Mouse (Mus musculus) embryonic facial prominence, embryonic 14.5 days (tissue): Measurements from ENCODE around the gene Itgb1bp1. TPM values are rescaled to one million over a fixed set of nuclear protein-coding genes. Genes with fewer than 3 reads are reported as not detected.

Experiments used
- ATAC-seq: fragments of 200-750 bp; cut with Nextera tagmentation; 2 replicates; pipeline ENCODE4 v1.8.0; 2017; ENCODE audit warnings: low read depth, moderate number of reproducible peaks, moderate TSS enrichment
- DNase-seq: peaks from one replicate; pipeline ENCODE4 v3.0.0-alpha.2; 2015; ENCODE audit warnings: low spot score
- H3K27ac ChIP-seq: fragments of 300-500 bp; sonication (generic); replicated peaks from 2 replicates; pipeline ENCODE4 v1.5.1; 2014; ENCODE audit warnings: low read depth, mild to moderate bottlenecking, low read length, moderate library complexity
- H3K27me3 ChIP-seq: fragments of 300-500 bp; sonication (generic); replicated peaks from 2 replicates; pipeline ENCODE4 v1.6.1; 2014; ENCODE audit warnings: low read length; ENCODE audit not compliant: control insufficient read depth, insufficient read depth
- H3K36me3 ChIP-seq: fragments of 300-500 bp; sonication (generic); 2 replicates; pipeline ENCODE4 v1.6.1; 2014; ENCODE audit warnings: low read length, mixed read lengths; ENCODE audit not compliant: control insufficient read depth, insufficient read depth
- H3K4me1 ChIP-seq: fragments of 300-500 bp; sonication (generic); 2 replicates; pipeline ENCODE4 v1.6.1; 2014; ENCODE audit warnings: antibody characterized with exemption, low read length; ENCODE audit not compliant: control insufficient read depth, insufficient read depth
- H3K4me2 ChIP-seq: fragments of 300-500 bp; sonication (generic); 2 replicates; pipeline ENCODE4 v1.6.1; 2014; ENCODE audit warnings: low read depth, mild to moderate bottlenecking, low read length, moderate library complexity, mixed read lengths
- H3K4me3 ChIP-seq: fragments of 300-500 bp; sonication (generic); 2 replicates; pipeline ENCODE4 v1.5.1; 2014; ENCODE audit warnings: low read depth, mild to moderate bottlenecking, low read length
- H3K9ac ChIP-seq: fragments of 300-500 bp; sonication (generic); 2 replicates; pipeline ENCODE4 v1.6.1; 2014; ENCODE audit warnings: low read depth, mild to moderate bottlenecking, low read length, moderate library complexity, mixed read lengths
- H3K9me3 ChIP-seq: fragments of 300-500 bp; sonication (generic); 2 replicates; pipeline ENCODE4 v1.6.1; 2016; ENCODE audit warnings: low read length; ENCODE audit not compliant: control insufficient read depth
- WGBS: fragments of 180-500 bp; shearing (Covaris S2); extraction: QIAGEN DNeasy Blood & Tissue Kit; methylation state at CpG from one replicate; pipeline ENCODE4 v1.1.7; 2014; 5-methylcytosine and 5-hydroxymethylcytosine counted together
- polyA plus RNA-seq: library from polyadenylated mRNA; unstranded; fragments of >200 nt; fragmentation: Nextera tagmentation; extraction: Ambion mirVana; gene quantifications from 2 replicates; pipeline ENCODE4 v1.2.1, GENCODE M21; 2014

The Itgb1bp1 gene
- polyA plus RNA-seq, 1 experiment from 2014 or later = 54.2 TPM

DNA sequence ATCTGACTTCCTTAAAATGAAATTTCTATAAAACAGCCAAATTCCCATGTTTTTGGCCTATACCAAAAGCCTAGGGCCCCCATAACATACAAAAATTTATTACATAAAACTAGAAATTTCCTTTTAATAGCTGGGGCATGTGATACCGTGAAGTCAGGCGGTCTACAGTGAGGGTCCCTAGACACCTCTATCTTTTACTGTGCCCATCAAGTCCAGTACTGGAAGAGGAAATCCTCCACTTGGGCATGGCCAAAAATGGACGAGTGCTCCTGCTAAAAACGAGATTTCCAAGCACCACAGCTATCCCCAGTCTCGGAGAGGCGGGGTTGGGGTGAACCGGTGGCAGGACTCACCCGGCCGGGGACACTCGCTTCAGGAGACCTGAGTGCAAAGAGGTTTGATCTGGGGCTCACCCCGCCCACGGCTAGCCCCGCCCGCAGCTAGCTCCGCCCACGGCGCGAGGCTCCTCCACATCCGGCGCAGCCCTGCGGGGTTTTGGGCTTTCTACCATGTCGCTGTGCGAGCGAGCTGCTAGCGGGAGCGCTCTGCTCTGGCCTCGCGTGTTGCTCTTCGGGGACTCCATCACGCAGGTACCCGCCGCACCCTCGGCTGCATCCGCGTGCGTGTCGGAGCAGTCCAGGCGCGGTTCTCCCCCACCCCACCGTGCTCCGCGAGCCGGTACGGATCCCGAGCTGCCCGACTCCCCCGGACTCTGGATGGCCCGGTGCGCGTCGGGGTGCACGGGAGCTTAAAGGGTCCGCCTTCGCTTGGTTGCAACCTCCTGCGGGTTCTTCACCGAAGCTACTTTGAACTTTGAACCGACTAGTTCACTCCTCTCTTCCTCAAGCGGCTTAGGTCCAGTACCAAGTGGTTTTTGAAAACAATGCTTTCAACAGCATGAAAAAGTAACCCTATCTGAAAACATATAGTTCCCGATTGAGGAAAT, 30.1 kb upstream of the Itgb1bp1 start, which contains the start of gene Iah1:
Gene Iah1, plus strand, starts transcription at position 467 of the 946 bp plus-strand sequence.
- Histone ChIP-seq H3K4me2 (peak within 1 kb of the TSS; percentile 71), H3K9ac (peak within 1 kb of the TSS; percentile 75), H3K27me3 (no peaks in the 10 kb centered on the region), H3K36me3 (peaks cover 42% of the 10 kb centered on the region), H3K27ac (peak within 1 kb of the TSS; percentile 69), H3K4me1 (peaks cover 5% of the 10 kb centered on the region), H3K4me3 (peak within 1 kb of the TSS; percentile 73), H3K9me3 (no peaks in the 10 kb centered on the region)
- DNase-seq (peak; percentile 90), ATAC-seq (peak; percentile 94)
- WGBS = 3% methylated on average over 41 of the region's 59 CpGs

DNA sequence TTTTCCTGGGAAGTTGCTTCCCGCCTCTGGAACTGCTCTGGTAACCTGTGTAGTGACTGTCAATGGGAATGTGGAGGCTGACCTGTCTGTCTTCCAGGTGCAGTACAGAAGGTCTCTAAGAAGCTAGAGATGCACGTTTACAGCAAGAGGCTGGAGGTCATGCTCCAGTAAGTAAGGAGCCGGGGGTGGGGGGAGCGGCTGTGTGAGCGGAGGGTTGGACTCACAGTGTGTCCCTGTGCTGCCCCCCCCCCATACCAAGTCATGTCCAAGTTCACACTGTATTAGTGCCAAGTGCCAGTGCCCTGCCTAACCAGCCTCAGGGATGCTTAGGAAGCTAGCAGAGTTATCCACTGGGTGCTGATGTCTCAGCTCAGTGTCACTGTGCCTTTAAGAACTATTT, 26.1 kb upstream of the Itgb1bp1 start:
- ATAC-seq = no peak

DNA sequence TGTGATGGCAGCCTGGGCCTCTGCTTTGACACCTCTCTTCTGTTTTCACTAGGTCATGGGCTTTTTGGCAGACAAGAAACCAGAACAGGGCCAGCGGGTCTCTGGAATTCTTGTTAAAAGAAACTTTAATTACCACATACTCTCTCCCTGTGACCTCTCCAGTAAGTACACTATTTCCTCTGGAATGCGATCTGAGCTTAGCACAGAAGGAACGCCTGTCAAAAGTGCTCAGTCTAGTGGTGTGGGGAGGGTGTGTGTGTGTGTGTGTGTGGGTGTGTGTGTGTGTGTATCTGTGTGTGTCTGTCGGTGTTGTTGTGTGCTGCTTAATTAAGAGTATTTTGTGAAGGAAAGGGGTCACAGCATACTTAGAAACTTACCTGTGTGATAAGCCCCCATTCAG, 20.6 kb upstream of the Itgb1bp1 start:
- ATAC-seq = no peak
- no peak overlapping the region for H3K4me2 ChIP-seq
- H3K9me3 ChIP-seq = no peaks in the 10 kb centered on the region
- H3K9ac ChIP-seq = no peak overlapping the region
- H3K4me3 ChIP-seq = no peak overlapping the region
- DNase-seq = no peak
- no peak overlapping the region for H3K27ac ChIP-seq
- no peaks in the 10 kb centered on the region for H3K27me3 ChIP-seq
- H3K36me3 ChIP-seq = peaks cover 92% of the 10 kb centered on the region
- WGBS = 75% methylated on average over 4 of the region's 4 CpGs
- no peaks in the 10 kb centered on the region for H3K4me1 ChIP-seq

More for the DNA sequence above, 26.1 kb upstream of the Itgb1bp1 start:
- no peaks in the 10 kb centered on the region for H3K9me3 ChIP-seq
- 82% methylated on average over 5 of the region's 5 CpGs for WGBS
- no peak overlapping the region for H3K27ac ChIP-seq
- DNase-seq = no peak
- H3K4me2 ChIP-seq = no peak overlapping the region
- H3K36me3 ChIP-seq = peaks cover 68% of the 10 kb centered on the region
- no peaks in the 10 kb centered on the region for H3K27me3 ChIP-seq
- H3K4me3 ChIP-seq = no peak overlapping the region
- H3K9ac ChIP-seq = no peak overlapping the region
- H3K4me1 ChIP-seq = peaks cover 5% of the 10 kb centered on the region

DNA sequence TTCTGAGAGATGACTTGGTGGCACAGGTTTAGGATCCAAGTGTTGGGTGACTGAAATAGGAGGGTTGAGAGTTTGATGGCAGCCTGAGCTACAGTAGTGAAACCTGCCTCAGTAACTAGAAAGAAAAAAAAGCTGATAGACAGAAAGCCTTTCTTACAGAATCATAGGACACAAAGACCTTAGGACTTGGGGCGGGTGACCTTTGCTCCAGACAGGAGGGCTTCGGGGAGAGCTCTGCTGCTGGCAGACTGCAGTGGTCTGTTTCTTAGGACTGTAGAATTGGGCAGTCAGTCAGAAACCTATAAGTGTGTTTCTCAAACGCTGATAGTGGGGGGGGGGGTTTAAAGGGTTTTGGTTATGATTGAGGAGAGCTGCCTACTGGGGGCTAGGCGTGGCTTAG, 19.7 kb upstream of the Itgb1bp1 start:
- Histone ChIP-seq H3K27me3 (no peaks in the 10 kb centered on the region), H3K4me3 (no peak overlapping the region), H3K4me1 (no peaks in the 10 kb centered on the region), H3K4me2 (no peak overlapping the region), H3K36me3 (peaks cover 90% of the 10 kb centered on the region), H3K27ac (no peak overlapping the region), H3K9me3 (no peaks in the 10 kb centered on the region), H3K9ac (no peak overlapping the region)
- ATAC-seq (no peak), DNase-seq (no peak)
- WGBS = 93% methylated on average over 4 of the region's 4 CpGs

DNA sequence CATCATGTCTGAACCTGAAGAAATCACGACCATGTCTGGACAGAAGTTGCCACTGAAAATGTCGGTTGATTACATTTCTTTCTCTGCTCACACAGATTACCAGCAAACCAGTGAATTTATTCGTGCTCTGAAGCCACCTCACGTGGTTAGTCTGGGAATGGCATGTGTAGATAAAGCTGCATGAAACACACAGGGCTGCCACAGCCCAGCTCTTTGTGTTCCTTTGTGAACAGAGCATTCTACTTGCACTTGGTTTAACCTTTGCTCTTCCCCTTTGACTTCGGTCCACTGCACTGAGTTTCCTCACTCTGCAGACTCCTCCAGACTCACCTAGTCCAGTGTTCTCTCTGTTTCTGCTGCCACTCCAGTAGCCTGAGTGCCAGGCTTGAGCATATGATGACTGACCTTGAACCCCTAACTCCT, 16.3 kb upstream of the Itgb1bp1 start:
- 86% methylated on average over 5 of the region's 5 CpGs for WGBS
- DNase-seq = no peak
- H3K9ac ChIP-seq = no peak overlapping the region

DNA sequence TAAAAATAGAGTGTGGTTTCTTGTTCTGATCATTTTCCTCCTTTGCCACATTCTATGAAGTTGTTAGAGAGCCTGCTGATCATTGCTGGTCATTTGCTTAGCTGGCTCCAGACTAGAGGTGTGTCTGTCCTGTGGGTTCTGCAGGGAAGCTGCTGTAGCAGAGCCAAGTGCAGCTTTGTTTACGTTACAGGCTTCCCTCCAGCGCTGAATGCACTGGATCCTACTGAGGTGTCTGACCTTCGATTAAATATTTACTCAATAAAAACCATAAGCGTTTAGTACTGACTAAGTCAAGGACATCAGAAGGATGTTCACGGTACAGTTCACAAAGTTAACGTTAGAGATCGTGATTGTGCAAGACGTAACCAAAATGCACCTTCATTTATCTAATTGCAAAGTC, 15.8 kb upstream of the Itgb1bp1 start:
- H3K4me1 ChIP-seq = no peaks in the 10 kb centered on the region
- H3K4me2 ChIP-seq = no peak overlapping the region
- H3K9me3 ChIP-seq = no peaks in the 10 kb centered on the region
- no peaks in the 10 kb centered on the region for H3K27me3 ChIP-seq
- H3K27ac ChIP-seq = no peak overlapping the region
- no peak overlapping the region for H3K9ac ChIP-seq
- no peak for ATAC-seq
- 89% methylated on average over 8 of the region's 8 CpGs for WGBS
- H3K4me3 ChIP-seq = no peak overlapping the region
- peaks cover 93% of the 10 kb centered on the region for H3K36me3 ChIP-seq
- DNase-seq = no peak

More for the DNA sequence above, 16.3 kb upstream of the Itgb1bp1 start:
- H3K4me1 ChIP-seq = no peaks in the 10 kb centered on the region
- H3K4me3 ChIP-seq = no peak overlapping the region
- ATAC-seq = no peak
- H3K4me2 ChIP-seq = no peak overlapping the region
- no peak overlapping the region for H3K27ac ChIP-seq
- no peaks in the 10 kb centered on the region for H3K27me3 ChIP-seq
- peaks cover 93% of the 10 kb centered on the region for H3K36me3 ChIP-seq
- no peaks in the 10 kb centered on the region for H3K9me3 ChIP-seq

DNA sequence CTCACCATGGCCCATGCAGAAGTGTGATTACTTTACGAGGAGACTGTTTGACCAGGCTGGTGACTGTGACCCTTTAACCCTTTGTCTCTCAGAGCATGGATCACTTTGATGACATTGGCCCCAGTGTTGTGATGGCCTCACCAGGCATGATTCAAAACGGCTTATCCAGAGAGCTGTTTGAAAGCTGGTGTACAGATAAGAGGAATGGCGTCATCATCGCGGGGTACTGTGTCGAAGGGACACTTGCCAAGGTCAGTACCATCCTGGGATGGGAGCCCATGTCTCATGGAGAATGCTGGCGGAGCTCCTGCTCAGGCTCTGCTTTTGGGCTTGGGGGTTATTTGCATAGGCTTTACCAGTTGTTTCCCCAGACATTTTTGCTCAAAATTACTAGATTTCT, 15.2 kb upstream of the Itgb1bp1 start:
- H3K9ac ChIP-seq = no peak overlapping the region
- 92% methylated on average over 7 of the region's 7 CpGs for WGBS
- H3K4me1 ChIP-seq = no peaks in the 10 kb centered on the region
- no peaks in the 10 kb centered on the region for H3K9me3 ChIP-seq
- no peaks in the 10 kb centered on the region for H3K27me3 ChIP-seq
- ATAC-seq = no peak
- H3K36me3 ChIP-seq = peaks cover 93% of the 10 kb centered on the region
- no peak overlapping the region for H3K4me2 ChIP-seq
- no peak overlapping the region for H3K4me3 ChIP-seq
- H3K27ac ChIP-seq = no peak overlapping the region
- no peak for DNase-seq

DNA sequence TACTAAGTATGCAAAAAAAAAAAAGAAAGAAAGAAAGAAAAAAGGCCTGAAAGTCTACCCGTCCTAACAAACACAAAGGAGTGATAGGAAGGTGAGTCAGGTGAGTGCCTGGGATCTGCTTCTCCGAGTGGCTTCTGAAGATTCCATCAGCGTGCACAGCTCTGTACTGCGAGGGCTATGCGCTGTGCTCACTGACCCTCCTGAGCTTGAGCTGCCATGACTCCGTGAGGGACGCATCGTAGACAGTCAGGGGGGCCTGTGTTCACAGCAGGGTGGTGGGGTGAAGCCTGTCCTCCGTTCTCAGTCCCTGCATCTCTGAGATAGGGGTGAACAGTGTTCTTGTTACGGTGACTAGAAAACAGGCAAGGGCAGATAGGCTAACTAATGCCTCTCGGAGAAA, 12.8 kb upstream of the Itgb1bp1 start:
- Histone ChIP-seq H3K4me3 (no peak overlapping the region), H3K4me2 (no peak overlapping the region), H3K27ac (no peak overlapping the region), H3K4me1 (no peaks in the 10 kb centered on the region), H3K9me3 (no peaks in the 10 kb centered on the region), H3K27me3 (no peaks in the 10 kb centered on the region), H3K9ac (no peak overlapping the region), H3K36me3 (peaks cover 93% of the 10 kb centered on the region)
- 92% methylated on average over 11 of the region's 11 CpGs for WGBS
- DNase-seq = no peak
- ATAC-seq = no peak

DNA sequence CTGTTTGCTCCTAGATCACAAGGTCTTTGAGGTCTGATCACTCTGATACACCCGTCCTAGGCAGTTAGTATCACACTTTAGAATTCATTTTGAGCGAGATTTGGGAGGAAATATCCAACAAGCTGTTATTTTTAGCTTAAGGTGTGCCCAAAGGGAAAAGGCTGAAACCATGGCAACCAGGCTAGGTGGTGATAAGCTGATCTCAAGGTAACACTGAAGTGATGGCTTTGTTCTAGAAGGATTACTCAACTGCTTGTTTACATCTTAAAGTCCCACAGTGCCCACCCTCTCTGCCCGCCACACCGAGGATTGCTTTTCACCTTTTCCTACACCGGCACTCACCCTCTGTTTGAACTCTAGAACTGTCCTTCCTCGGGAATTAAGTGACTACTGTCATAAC, 3.6 kb upstream of the Itgb1bp1 start:
- no peak for ATAC-seq
- Histone ChIP-seq H3K36me3 (peaks cover 45% of the 10 kb centered on the region), H3K9me3 (no peaks in the 10 kb centered on the region), H3K27me3 (no peaks in the 10 kb centered on the region), H3K9ac (no peak overlapping the region), H3K4me3 (no peak overlapping the region), H3K27ac (no peak overlapping the region), H3K4me1 (0 out of 2 replicates have a peak, but pooled peaks cover 3% of the 10 kb centered on the region), H3K4me2 (no peak overlapping the region)
- 81% methylated on average over 6 of the region's 6 CpGs for WGBS
- DNase-seq = no peak
